Mouse (Mus musculus) forebrain, embryonic 15.5 days (tissue): ENCODE data around the gene Hnrnpul1. TPM values are rescaled to one million over a fixed set of nuclear protein-coding genes. Genes with fewer than 3 reads are reported as not detected.

ENCODE experiments used
- polyA plus RNA-seq: library from polyadenylated mRNA; unstranded; fragments of >200 nt; fragmentation: Nextera tagmentation; extraction: Ambion mirVana; gene quantifications from 2 replicates; pipeline ENCODE4 v1.2.1, GENCODE M21; 2015

Hnrnpul1 gene
- polyA plus RNA-seq, 1 experiment from 2014 or later: 51.8 TPM

Other genes starting within 250 kb of the Hnrnpul1 start
- 0.10 and 0.23 TPM in 2 replicates for gene Ceacam2, start 214.9 kb downstream of the Hnrnpul1 start, polyA plus RNA-seq
- not detected in 2 replicates for gene Erich4, start 138.9 kb downstream of the Hnrnpul1 start, polyA plus RNA-seq
- 32.1 and 36.3 TPM in 2 replicates for gene Dmac2, start 135.3 kb downstream of the Hnrnpul1 start, polyA plus RNA-seq
- 0.38 and 0.50 TPM in 2 replicates for gene B3gnt8, start 128.1 kb downstream of the Hnrnpul1 start, polyA plus RNA-seq
- 57.8 and 62.1 TPM in 2 replicates for gene Bckdha, start 95.8 kb downstream of the Hnrnpul1 start, polyA plus RNA-seq
- gene Exosc5, start 95.6 kb downstream of the Hnrnpul1 start, polyA plus RNA-seq: 50.5 and 51.8 TPM in 2 replicates
- 14.4 and 17.0 TPM in 2 replicates for gene Tmem91, start 79.6 kb downstream of the Hnrnpul1 start, polyA plus RNA-seq
- gene B9d2, start 74.0 kb downstream of the Hnrnpul1 start, polyA plus RNA-seq: 39.2 and 39.4 TPM in 2 replicates
- gene Tgfb1, start 67.8 kb downstream of the Hnrnpul1 start, polyA plus RNA-seq: 0.62 and 0.74 TPM in 2 replicates
- 29.3 and 32.4 TPM in 2 replicates for gene Ccdc97, start 35.7 kb downstream of the Hnrnpul1 start, polyA plus RNA-seq
- 16.5 and 17.7 TPM in 2 replicates for gene Axl, start 33.9 kb upstream of the Hnrnpul1 start, polyA plus RNA-seq
- 0.61 and 1.1 TPM in 2 replicates for gene Cyp2s1, start 62.2 kb upstream of the Hnrnpul1 start, polyA plus RNA-seq
- gene Cyp2b10, start 142.9 kb upstream of the Hnrnpul1 start, polyA plus RNA-seq: not detected in 2 replicates